Mouse (Mus musculus): ENCODE results near the gene Pcnx3.

- TF ChIP-seq POLR2A (IDR thresholded peaks at IDR 0.05; ENCODE audit: low read depth, low read length) (peak; percentile 33; the same call in 1 of the 2 replicates), MYC (IDR thresholded peaks at IDR 0.05; ENCODE audit: low read depth, low read length) (no peak), RCOR1 (conservative IDR thresholded peaks at IDR 0.05; ENCODE audit: low read depth, low read length) (no peak), CTCF (conservative IDR thresholded peaks at IDR 0.05 in 1 of 2, IDR thresholded peaks at IDR 0.05 in 1 of 2; ENCODE audit: low read depth in 2 of 2, low read length in 2 of 2) (no peak), ETS1 (conservative IDR thresholded peaks at IDR 0.05; ENCODE audit: low read depth, low read length) (peak; percentile 47), SIN3A (IDR thresholded peaks at IDR 0.05; ENCODE audit: low read length) (peak; percentile 65; the same call in 1 of the 2 replicates), SMC3 (IDR thresholded peaks at IDR 0.05; ENCODE audit: low read depth, low read length) (no peak), UBTF (IDR thresholded peaks at IDR 0.05; ENCODE audit: low read depth, low read length) (no peak), IRF4 (IDR thresholded peaks at IDR 0.05; ENCODE audit: low read depth, low read length) (no peak), ZC3H11A (IDR thresholded peaks at IDR 0.05; ENCODE audit: low read depth, low read length) (no peak), TBP (conservative IDR thresholded peaks at IDR 0.05; ENCODE audit: low read depth, low read length) (no peak), USF1 (IDR thresholded peaks at IDR 0.05; ENCODE audit: low read depth, low read length) (no peak), MAFK (IDR thresholded peaks at IDR 0.05; ENCODE audit: insufficient replicate concordance, low read length) (no peak), MXI1 (IDR thresholded peaks at IDR 0.05; ENCODE audit: low read depth, low read length) (peak; percentile 74)
Observed at GRCm38 (mm10) chr19:5695849-5696462, 7.2 kb upstream of the Pcnx3 start.
